Mouse (Mus musculus) small intestine, adult 2 months (tissue): Measurements from ENCODE around the gene Zfp78.

Experiments used
- CTCF ChIP-seq: fragments of 200-500 bp; IDR thresholded peaks from 2 replicates; pipeline ENCODE4 v1.5.1; 2012; ENCODE audit warnings: low read depth, mild to moderate bottlenecking, control low read depth, inconsistent platforms, low read length, moderate library complexity, mixed read lengths; ENCODE audit not compliant: insufficient replicate concordance, insufficient read length; ENCODE audit errors: extremely low read depth
- POLR2A ChIP-seq: fragments of 200-500 bp; IDR thresholded peaks from 2 replicates; pipeline ENCODE4 v1.6.1; 2012; ENCODE audit warnings: low read depth, mild to moderate bottlenecking, control low read depth, inconsistent platforms, low read length, moderate library complexity

- TF ChIP-seq POLR2A, result no peak
- TF ChIP-seq CTCF, result no peak
Observed at GRCm38 (mm10) chr7:6363047-6363488, at the start of gene Zfp78.
